Mouse (Mus musculus) midbrain, embryonic 13.5 days (tissue): ENCODE results near the gene Enpp6. TPM values are rescaled to one million over a fixed set of nuclear protein-coding genes. Genes with fewer than 3 reads are reported as not detected.
A peak's percentile ranks its signal among the peaks of the same experiment; 100 is the strongest.
"Not testable (repeated sequence)": the region's sequence is repeated elsewhere in the genome, so short reads cannot be mapped to it uniquely, and the experiment has no call there.

Experiments
- ATAC-seq: fragments of 200-750 bp; cut with Nextera tagmentation; 2 replicates; pipeline ENCODE4 v1.8.0; 2017; ENCODE audit warnings: mild to moderate bottlenecking, moderate TSS enrichment, moderate library complexity
- H3K27ac ChIP-seq: fragments of 300-500 bp; sonication (generic); 2 replicates; pipeline ENCODE4 v1.5.1; 2015; ENCODE audit warnings: inconsistent platforms, mild to moderate bottlenecking, moderate library complexity
- H3K27me3 ChIP-seq: fragments of 300-500 bp; sonication (generic); 2 replicates; pipeline ENCODE4 v1.6.1; 2015; ENCODE audit warnings: mild to moderate bottlenecking, inconsistent platforms
- H3K36me3 ChIP-seq: fragments of 300-500 bp; sonication (generic); 2 replicates; pipeline ENCODE4 v1.6.1; 2015; ENCODE audit warnings: mild to moderate bottlenecking, inconsistent platforms
- H3K4me1 ChIP-seq: fragments of 300-500 bp; sonication (generic); replicated peaks from 2 replicates; pipeline ENCODE4 v1.6.1; 2015; ENCODE audit warnings: inconsistent platforms
- H3K4me2 ChIP-seq: fragments of 300-500 bp; sonication (generic); replicated peaks from 2 replicates; pipeline ENCODE4 v1.6.1; 2015; ENCODE audit warnings: moderate library complexity, mild to moderate bottlenecking, inconsistent platforms
- H3K4me3 ChIP-seq: fragments of 300-500 bp; sonication (generic); replicated peaks from 2 replicates; pipeline ENCODE4 v1.5.1; 2015; ENCODE audit warnings: mild to moderate bottlenecking, inconsistent platforms
- H3K9ac ChIP-seq: fragments of 300-500 bp; sonication (generic); replicated peaks from 2 replicates; pipeline ENCODE4 v1.6.1; 2015; ENCODE audit warnings: mild to moderate bottlenecking, inconsistent platforms
- H3K9me3 ChIP-seq: fragments of 300-500 bp; sonication (generic); 2 replicates; pipeline ENCODE4 v1.6.1; 2016; ENCODE audit warnings: mild to moderate bottlenecking, inconsistent platforms
- WGBS: fragments of 180-500 bp; shearing (Covaris S2); methylation state at CpG from one replicate; pipeline ENCODE4 v1.1.7; 2015; 5-methylcytosine and 5-hydroxymethylcytosine counted together
- polyA plus RNA-seq: library from polyadenylated mRNA; unstranded; fragments of >200 nt; fragmentation: Nextera tagmentation; extraction: Ambion mirVana; gene quantifications from 2 replicates; pipeline ENCODE4 v1.2.1, GENCODE M21; 2015

Gene Enpp6
- polyA plus RNA-seq, 1 experiment from 2014 or later: 0.16 TPM

GRCm38 (mm10) chr8:47008220-47008773 lies 21.6 kb downstream of the Enpp6 start:
- Histone ChIP-seq H3K9ac (no peak overlapping the region), H3K27me3 (no peaks in the 10 kb centered on the region), H3K9me3 (no peaks in the 10 kb centered on the region), H3K36me3 (no peaks in the 10 kb centered on the region), H3K4me3 (no peak overlapping the region), H3K27ac (no peak overlapping the region), H3K4me1 (no peaks in the 10 kb centered on the region), H3K4me2 (no peak overlapping the region)
- ATAC-seq: no peak
- 90% methylated on average over 13 of the region's 13 CpGs for WGBS

- Histone ChIP-seq H3K9me3 (no peaks in the 10 kb centered on the region), H3K27me3 (peaks cover 9% of the 10 kb centered on the region; the same call in 1 of the 2 replicates), H3K27ac (no peak overlapping the region), H3K4me1 (0 out of 2 replicates have a peak, but pooled peaks cover 3% of the 10 kb centered on the region), H3K4me2 (no peak overlapping the region), H3K36me3 (no peaks in the 10 kb centered on the region), H3K4me3 (no peak overlapping the region), H3K9ac (no peak overlapping the region)
- ATAC-seq: peak; percentile 92
- 40% methylated on average over 13 of the region's 13 CpGs for WGBS
Measured at GRCm38 (mm10) chr8:47016268-47016946, 29.7 kb downstream of the Enpp6 start.

- 0 out of 2 replicates have a peak, but pooled peaks cover 3% of the 10 kb centered on the region for H3K4me1 ChIP-seq
- no peak overlapping the region for H3K4me2 ChIP-seq
- H3K9ac ChIP-seq: no peak overlapping the region
- no peaks in the 10 kb centered on the region for H3K36me3 ChIP-seq
- no peak for ATAC-seq
- H3K27me3 ChIP-seq: peaks cover 13% of the 10 kb centered on the region
- H3K9me3 ChIP-seq: no peaks in the 10 kb centered on the region
- H3K4me3 ChIP-seq: no peak overlapping the region
- no peak overlapping the region for H3K27ac ChIP-seq
- WGBS: 74% methylated on average over 8 of the region's 8 CpGs
Measured at GRCm38 (mm10) chr8:47021135-47021555, 34.5 kb downstream of the Enpp6 start.

- H3K9me3 ChIP-seq: no peaks in the 10 kb centered on the region
- no peak for ATAC-seq
Measured at GRCm38 (mm10) chr8:47024612-47025011, 37.9 kb downstream of the Enpp6 start.

GRCm38 (mm10) chr8:47026841-47027490 lies 40.3 kb downstream of the Enpp6 start:
- ATAC-seq: no peak
- H3K4me3 ChIP-seq: no peak overlapping the region
- peaks cover 9% of the 10 kb centered on the region for H3K4me1 ChIP-seq
- H3K4me2 ChIP-seq: no peak overlapping the region
- H3K27me3 ChIP-seq: peaks cover 13% of the 10 kb centered on the region
- H3K36me3 ChIP-seq: no peaks in the 10 kb centered on the region
- H3K9me3 ChIP-seq: no peaks in the 10 kb centered on the region
- no peak overlapping the region for H3K9ac ChIP-seq
- WGBS: 65% methylated on average over 10 of the region's 10 CpGs
- no peak overlapping the region for H3K27ac ChIP-seq

More at GRCm38 (mm10) chr8:47024612-47025011, 37.9 kb downstream of the Enpp6 start:
- H3K27ac ChIP-seq: no peak overlapping the region
- H3K27me3 ChIP-seq: peaks cover 16% of the 10 kb centered on the region
- H3K4me3 ChIP-seq: no peak overlapping the region
- H3K4me1 ChIP-seq: peaks cover 9% of the 10 kb centered on the region
- H3K4me2 ChIP-seq: no peak overlapping the region
- WGBS: 93% methylated on average over 4 of the region's 4 CpGs
- H3K36me3 ChIP-seq: no peaks in the 10 kb centered on the region
- H3K9ac ChIP-seq: no peak overlapping the region

DNA sequence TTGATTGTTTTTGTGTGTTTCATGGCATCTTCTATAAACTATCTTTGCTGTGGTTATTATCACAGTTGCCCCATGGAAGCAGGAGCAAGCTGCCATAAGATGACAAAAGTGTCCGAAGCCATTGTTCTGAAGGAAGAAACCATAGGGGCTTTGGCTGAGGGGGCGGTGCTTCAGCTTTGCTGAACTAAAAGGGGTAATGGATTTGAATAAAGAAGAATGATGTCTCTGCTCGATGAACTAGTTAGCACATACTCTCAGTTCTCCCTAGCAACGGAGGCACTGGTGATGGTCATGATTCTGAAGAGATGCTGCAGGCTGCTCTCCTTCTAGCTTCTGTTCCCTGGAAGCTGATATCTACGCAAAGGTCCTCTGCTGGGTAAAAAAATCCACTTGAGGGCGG lies 41.8 kb downstream of the Enpp6 start:
- no peak overlapping the region for H3K9ac ChIP-seq
- H3K9me3 ChIP-seq: no peaks in the 10 kb centered on the region
- H3K36me3 ChIP-seq: no peaks in the 10 kb centered on the region
- ATAC-seq: no peak
- H3K27ac ChIP-seq: no peak overlapping the region
- H3K27me3 ChIP-seq: peaks cover 7% of the 10 kb centered on the region
- H3K4me2 ChIP-seq: no peak overlapping the region
- peaks cover 9% of the 10 kb centered on the region for H3K4me1 ChIP-seq
- WGBS: 18% methylated on average over 6 of the region's 6 CpGs
- no peak overlapping the region for H3K4me3 ChIP-seq

DNA sequence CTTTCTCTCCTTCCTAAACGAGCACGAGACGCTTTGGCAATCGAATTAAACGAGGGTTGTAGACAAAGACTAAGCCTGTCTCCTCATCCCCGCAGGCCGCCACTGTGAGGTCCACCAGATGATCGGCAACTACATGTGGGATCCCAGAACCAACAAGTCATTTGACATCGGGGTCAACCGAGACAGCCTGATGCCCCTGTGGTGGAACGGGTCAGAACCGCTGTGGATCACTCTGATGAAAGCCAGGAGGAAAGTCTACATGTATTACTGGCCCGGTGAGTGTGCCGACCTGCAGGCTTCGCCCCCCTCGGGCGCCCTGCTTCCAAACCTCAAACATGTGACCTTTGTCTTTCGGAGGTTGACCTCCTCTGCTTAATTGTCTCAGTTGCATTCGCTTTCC lies 43.6 kb downstream of the Enpp6 start:
- ATAC-seq: no peak
- Histone ChIP-seq H3K4me3 (no peak overlapping the region), H3K27ac (no peak overlapping the region), H3K27me3 (peaks cover 7% of the 10 kb centered on the region; the same call in 1 of the 2 replicates), H3K4me1 (peaks cover 9% of the 10 kb centered on the region), H3K9ac (no peak overlapping the region), H3K4me2 (no peak overlapping the region), H3K9me3 (no peaks in the 10 kb centered on the region), H3K36me3 (no peaks in the 10 kb centered on the region)
- WGBS: 95% methylated on average over 19 of the region's 19 CpGs

- Histone ChIP-seq H3K9me3 (no peaks in the 10 kb centered on the region), H3K36me3 (no peaks in the 10 kb centered on the region), H3K9ac (no peak overlapping the region), H3K4me2 (no peak overlapping the region), H3K27ac (no peak overlapping the region), H3K4me3 (no peak overlapping the region), H3K4me1 (peaks cover 9% of the 10 kb centered on the region), H3K27me3 (0 out of 2 replicates have a peak, but pooled peaks cover 4% of the 10 kb centered on the region)
- no peak for ATAC-seq
- WGBS: 93% methylated on average over 7 of the region's 7 CpGs
Measured at GRCm38 (mm10) chr8:47032081-47032480, 45.4 kb downstream of the Enpp6 start.

DNA sequence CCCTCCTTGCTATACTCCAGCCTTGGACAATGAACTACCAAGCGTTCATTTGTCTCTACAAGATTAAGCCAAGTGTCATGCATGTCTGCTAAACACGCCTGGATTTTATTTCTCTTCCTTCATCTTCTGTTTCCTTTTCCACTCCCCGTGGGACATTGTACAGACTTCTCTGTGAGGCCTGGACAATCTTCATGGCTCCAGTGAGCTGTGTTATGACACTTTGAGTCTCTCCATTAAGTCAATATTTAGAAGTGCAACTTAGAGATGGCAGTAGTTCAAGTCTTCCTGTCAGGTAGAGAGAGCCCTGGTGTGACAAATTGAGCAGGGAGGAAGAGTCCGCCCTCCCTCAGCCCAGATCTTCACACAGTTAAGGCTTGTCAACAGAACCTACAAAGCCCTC lies 47.3 kb downstream of the Enpp6 start:
- Histone ChIP-seq H3K27me3 (no peaks in the 10 kb centered on the region), H3K9me3 (no peaks in the 10 kb centered on the region), H3K4me1 (no peaks in the 10 kb centered on the region), H3K27ac (no peak overlapping the region), H3K36me3 (no peaks in the 10 kb centered on the region), H3K9ac (no peak overlapping the region), H3K4me3 (no peak overlapping the region), H3K4me2 (no peak overlapping the region)
- ATAC-seq: no peak
- WGBS: 86% methylated on average over 4 of the region's 4 CpGs

DNA sequence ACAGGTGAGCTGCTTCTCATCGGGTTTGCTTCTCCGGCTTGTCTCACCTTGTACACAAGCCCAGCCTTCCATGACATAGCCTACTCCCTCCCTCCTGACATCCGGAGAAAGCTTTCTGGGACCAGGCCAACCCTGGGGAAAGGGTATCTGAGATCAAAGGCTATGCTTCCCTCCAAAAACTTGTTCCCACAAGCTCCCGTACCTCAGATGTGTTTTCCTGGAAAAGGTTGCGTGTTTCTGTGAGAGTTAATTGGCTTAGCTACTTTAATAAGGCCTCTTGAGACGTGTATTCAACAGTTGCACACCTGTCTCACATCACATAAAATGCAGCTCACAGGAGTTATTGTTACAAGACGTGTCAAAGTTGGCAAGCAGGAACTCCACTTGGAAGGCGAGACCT lies 49.8 kb downstream of the Enpp6 start:
- H3K4me2 ChIP-seq: no peak overlapping the region
- ATAC-seq: no peak
- no peaks in the 10 kb centered on the region for H3K36me3 ChIP-seq
- no peaks in the 10 kb centered on the region for H3K4me1 ChIP-seq
- 88% methylated on average over 8 of the region's 8 CpGs for WGBS
- H3K27me3 ChIP-seq: no peaks in the 10 kb centered on the region
- H3K27ac ChIP-seq: no peak overlapping the region
- peaks cover 5% of the 10 kb centered on the region; the same call in 1 of the 2 replicates for H3K9me3 ChIP-seq
- no peak overlapping the region for H3K4me3 ChIP-seq
- H3K9ac ChIP-seq: no peak overlapping the region

DNA sequence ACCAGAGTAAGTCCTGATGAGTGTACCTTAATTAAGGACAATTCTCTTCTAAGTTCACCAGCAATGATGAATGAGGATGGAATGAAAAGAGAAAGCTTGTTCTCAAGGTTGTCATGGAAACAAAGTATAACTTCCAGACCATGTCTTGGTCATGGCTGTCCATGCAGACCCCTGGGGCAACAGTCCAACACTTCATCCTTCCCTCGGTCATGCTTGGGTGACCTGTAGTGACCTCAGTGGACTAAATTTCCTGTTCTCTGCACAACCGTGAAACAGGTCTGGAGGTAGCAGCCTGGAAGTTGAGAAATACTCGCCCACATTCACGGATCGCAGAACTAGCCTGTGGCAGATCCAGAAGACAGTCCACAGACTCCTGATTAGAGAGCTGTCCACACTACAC lies 50.7 kb downstream of the Enpp6 start:
- no peaks in the 10 kb centered on the region for H3K27me3 ChIP-seq
- no peak overlapping the region for H3K4me3 ChIP-seq
- no peaks in the 10 kb centered on the region for H3K36me3 ChIP-seq
- no peak for ATAC-seq
- 76% methylated on average over 5 of the region's 5 CpGs for WGBS
- peaks cover 5% of the 10 kb centered on the region; the same call in 1 of the 2 replicates for H3K9me3 ChIP-seq
- H3K9ac ChIP-seq: no peak overlapping the region
- H3K4me2 ChIP-seq: no peak overlapping the region
- H3K27ac ChIP-seq: no peak overlapping the region
- no peaks in the 10 kb centered on the region for H3K4me1 ChIP-seq

GRCm38 (mm10) chr8:47040215-47040614 lies 53.5 kb downstream of the Enpp6 start:
- not testable (repeated sequence) for H3K4me2 ChIP-seq, H3K27me3 ChIP-seq, ATAC-seq, H3K36me3 ChIP-seq, H3K9ac ChIP-seq, H3K9me3 ChIP-seq, H3K27ac ChIP-seq, H3K4me1 ChIP-seq, H3K4me3 ChIP-seq
- 89% methylated on average over 4 of the region's 4 CpGs for WGBS
